Comparison of ENCODE assay signal across 10 mouse cellular contexts in the genomic region with DNA sequence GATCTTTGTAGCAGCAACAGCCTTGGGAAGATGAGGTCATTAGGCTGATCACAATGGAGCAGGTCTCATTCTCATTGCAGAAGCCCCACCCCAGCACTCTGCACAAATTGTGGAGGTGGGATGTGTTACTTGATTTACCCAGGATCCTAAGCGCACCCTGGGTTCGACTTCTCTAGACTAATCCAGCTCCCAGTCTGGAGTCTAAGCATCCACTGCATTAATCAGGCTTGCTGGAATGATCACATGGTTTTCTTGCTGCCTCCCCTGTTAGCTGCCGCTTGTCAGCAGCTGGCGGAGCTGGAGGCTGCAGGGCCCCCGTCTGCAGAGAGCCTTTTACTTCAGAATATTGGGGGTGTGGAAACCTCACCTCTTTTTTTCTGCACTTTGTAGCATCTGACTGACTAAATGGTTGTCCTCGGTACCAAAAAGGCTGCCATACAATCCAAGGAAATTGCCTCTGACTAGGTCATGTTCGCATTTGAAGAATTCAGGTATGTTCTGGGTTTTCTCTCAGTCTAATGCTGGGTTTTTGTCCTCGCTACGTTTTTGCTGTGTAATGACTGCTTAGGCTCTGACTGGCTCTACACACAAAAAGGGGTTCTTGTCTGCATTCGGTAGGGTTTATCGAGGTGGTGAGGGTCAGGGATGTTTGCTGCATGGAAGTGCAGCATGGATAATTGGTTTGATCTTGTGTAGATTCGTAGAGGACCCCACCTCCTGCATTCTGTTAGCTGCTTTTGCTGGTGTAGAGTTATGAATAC. TPM values are rescaled to one million over a fixed set of nuclear protein-coding genes. Genes with fewer than 3 reads are reported as not detected.
DNase-seq lines count a peak whose midpoint lies in the region; ATAC-seq lines count a peak whose summit lies in the region.
"Had no signal": no experiment of that assay in that cellular context is flagged by ENCODE, and none has a peak within 500 bp of the region (broad histone marks: within the 10 kb centered on the region; RNA-seq: fewer than 3 reads in every experiment).

No protein-coding gene starts in this region.

- no peak overlapping the region for H3K4me2 ChIP-seq in neural tube, embryonic 11.5 days (ENCODE audit: low read depth)
- peak overlapping the region; percentile 32 for H3K4me2 ChIP-seq in hindbrain, embryonic 12.5 days (replicated peaks)
- peak overlapping the region; percentile 51 for H3K4me2 ChIP-seq in midbrain, embryonic 14.5 days (ENCODE audit: low read length)

- peak; percentile 22 for DNase-seq in neural tube, embryonic 11.5 days (ENCODE audit: low spot score)
- no peak for DNase-seq in neural tube, embryonic 10.5 days (ENCODE audit: extremely low spot score, low spot score)
- peak; percentile 81 for DNase-seq in midbrain, embryonic 14.5 days
- DNase-seq in telencephalon, adult 2 months (ENCODE audit: low read depth, low spot score) = peak; percentile 64
- no peak for DNase-seq in thymus, postnatal 0 days (ENCODE audit: low spot score)
- no peak for DNase-seq in spleen, adult 18-20 months

- ATAC-seq in neural tube, embryonic 11.5 days (ENCODE audit: insufficient read depth, low FRiP score, low TSS enrichment) = no peak
- ATAC-seq in hindbrain, embryonic 12.5 days (ENCODE audit: low FRiP score) = peak; percentile 79
- ATAC-seq in midbrain, embryonic 14.5 days (ENCODE audit: low FRiP score, low TSS enrichment) = peak; percentile 72; the same call in 1 of the 2 replicates
- ATAC-seq in erythroid progenitor cell, adult 5-6 weeks (replicated peaks; ENCODE audit: low FRiP score, poor library complexity, severe bottlenecking) = no peak
- ATAC-seq: Patski had no signal

- H3K9me3 ChIP-seq in neural tube, embryonic 11.5 days (ENCODE audit: control insufficient read depth, low read length) = no peaks in the 10 kb centered on the region
- H3K9me3 ChIP-seq in hindbrain, embryonic 12.5 days (replicated peaks) = no peaks in the 10 kb centered on the region
- H3K9me3 ChIP-seq in midbrain, embryonic 14.5 days (ENCODE audit: control insufficient read depth, low read length) = no peaks in the 10 kb centered on the region

- H3K4me1 ChIP-seq in neural tube, embryonic 11.5 days (ENCODE audit: control insufficient read depth, insufficient read depth, low read length) = peaks cover 9% of the 10 kb centered on the region; the same call in 1 of the 2 replicates
- peaks cover 37% of the 10 kb centered on the region for H3K4me1 ChIP-seq in hindbrain, embryonic 12.5 days
- peaks cover 46% of the 10 kb centered on the region for H3K4me1 ChIP-seq in midbrain, embryonic 14.5 days (ENCODE audit: control insufficient read depth, insufficient read depth, low read length)

- H3K4me3 ChIP-seq in neural tube, embryonic 11.5 days (ENCODE audit: low read depth, low read length) = no peak overlapping the region
- 0 out of 2 replicates have a peak overlapping the region, but pooled peaks have one; percentile 7 for H3K4me3 ChIP-seq in hindbrain, embryonic 12.5 days
- H3K4me3 ChIP-seq in midbrain, embryonic 14.5 days (replicated peaks; ENCODE audit: low read depth, low read length) = peak overlapping the region; percentile 36
- H3K4me3 ChIP-seq: myocyte had no signal

- 64% methylated on average over 12 of the region's 12 CpGs for WGBS in neural tube, embryonic 11.5 days
- WGBS in hindbrain, embryonic 12.5 days = 39% methylated on average over 12 of the region's 12 CpGs
- WGBS in midbrain, embryonic 14.5 days = 9% methylated on average over 12 of the region's 12 CpGs

- no peak overlapping the region for H3K27ac ChIP-seq in neural tube, embryonic 11.5 days (ENCODE audit: low read depth, low read length)
- peak overlapping the region; percentile 74 for H3K27ac ChIP-seq in hindbrain, embryonic 12.5 days
- H3K27ac ChIP-seq in midbrain, embryonic 14.5 days (replicated peaks; ENCODE audit: low read depth, low read length) = peak overlapping the region; percentile 80

- no peaks in the 10 kb centered on the region for H3K27me3 ChIP-seq in neural tube, embryonic 11.5 days (ENCODE audit: control insufficient read depth, insufficient read depth, low read length)
- no peaks in the 10 kb centered on the region for H3K27me3 ChIP-seq in hindbrain, embryonic 12.5 days
- H3K27me3 ChIP-seq in midbrain, embryonic 14.5 days (ENCODE audit: control insufficient read depth, insufficient read depth, low read length) = no peaks in the 10 kb centered on the region
- H3K27me3 ChIP-seq: Patski had no signal

- no peak overlapping the region for H3K9ac ChIP-seq in neural tube, embryonic 11.5 days (ENCODE audit: low read length)
- H3K9ac ChIP-seq in hindbrain, embryonic 12.5 days = peak overlapping the region; percentile 1; the same call in 1 of the 2 replicates
- peak overlapping the region; percentile 41 for H3K9ac ChIP-seq in midbrain, embryonic 14.5 days (replicated peaks; ENCODE audit: low read length)

- H3K36me3 ChIP-seq in neural tube, embryonic 11.5 days (ENCODE audit: control insufficient read depth, insufficient read depth, low read length) = no peaks in the 10 kb centered on the region
- H3K36me3 ChIP-seq in hindbrain, embryonic 12.5 days = no peaks in the 10 kb centered on the region
- H3K36me3 ChIP-seq in midbrain, embryonic 14.5 days (ENCODE audit: control insufficient read depth, insufficient read depth, low read length) = no peaks in the 10 kb centered on the region

RNA-seq across cellular contexts. Expression of a gene that starts 51.2 kb away (rescaled TPM):
- 120 and 123 TPM in 2 replicates for polyA plus RNA-seq in neural tube, embryonic 11.5 days (2014; fragmentation: Nextera tagmentation; extraction: Ambion mirVana)
- polyA plus RNA-seq in hindbrain, embryonic 12.5 days (2016; fragmentation: Nextera tagmentation; extraction: Ambion mirVana) = 134 and 147 TPM in 2 replicates
- 280 and 314 TPM in 2 replicates for polyA plus RNA-seq in midbrain, embryonic 14.5 days (2014; fragmentation: Nextera tagmentation; extraction: Ambion mirVana)
- 69.7 and 73.8 TPM in 2 replicates for polyA plus RNA-seq in thymus, postnatal 0 days (2015; fragmentation: Nextera tagmentation; extraction: Ambion mirVana)
- 56.6 and 94.8 TPM in 2 replicates for total RNA-seq in erythroid progenitor cell, adult 5-6 weeks (2015; ENCODE audit: low replicate concordance)
- 12.6 and 13.4 TPM in 2 replicates for total RNA-seq in erythroid progenitor cell, adult 5-6 weeks (2017; ENCODE audit: low replicate concordance)

Comparison
In these comparisons a context has a peak if more than half of its experiments do, and no peak if none do; other contexts are left out.
1. DNase-seq: peak in neural tube, embryonic 11.5 days (single experiment), midbrain, embryonic 14.5 days (single experiment) and telencephalon, adult 2 months (single experiment); none in neural tube, embryonic 10.5 days (single experiment), thymus, postnatal 0 days (single experiment) and spleen, adult 18-20 months (0 of 2).
2. ATAC-seq: peak in hindbrain, embryonic 12.5 days (single experiment) and midbrain, embryonic 14.5 days (single experiment); none in neural tube, embryonic 11.5 days (single experiment) and erythroid progenitor cell, adult 5-6 weeks (single experiment).